Mouse (Mus musculus): Measurements from ENCODE around the gene Sowahb.
"Not testable (repeated sequence)": the region's sequence is repeated elsewhere in the genome, so short reads cannot be mapped to it uniquely, and the experiment has no call there.

Sowahb gene

GRCm38 (mm10) chr5:93042831-93043687 lies 1.8 kb downstream of the Sowahb start:
- no peak for DNase-seq (ENCODE audit: low spot score in 2 of 2)

- DNase-seq (ENCODE audit: low spot score in 2 of 2) = no peak
Observed at GRCm38 (mm10) chr5:93042031-93042430, 2.8 kb downstream of the Sowahb start.

GRCm38 (mm10) chr5:93041276-93041675 lies 3.5 kb downstream of the Sowahb start:
- DNase-seq (ENCODE audit: low spot score in 2 of 2) = no peak

GRCm38 (mm10) chr5:93040095-93040494 lies 4.7 kb downstream of the Sowahb start:
- no peak for DNase-seq (ENCODE audit: low spot score in 2 of 2)

GRCm38 (mm10) chr5:93036254-93036653 lies 8.6 kb downstream of the Sowahb start:
- DNase-seq (ENCODE audit: low spot score in 2 of 2) = no peak

GRCm38 (mm10) chr5:93035285-93035684 lies 9.5 kb downstream of the Sowahb start:
- DNase-seq (ENCODE audit: low spot score in 2 of 2) = no peak

DNA sequence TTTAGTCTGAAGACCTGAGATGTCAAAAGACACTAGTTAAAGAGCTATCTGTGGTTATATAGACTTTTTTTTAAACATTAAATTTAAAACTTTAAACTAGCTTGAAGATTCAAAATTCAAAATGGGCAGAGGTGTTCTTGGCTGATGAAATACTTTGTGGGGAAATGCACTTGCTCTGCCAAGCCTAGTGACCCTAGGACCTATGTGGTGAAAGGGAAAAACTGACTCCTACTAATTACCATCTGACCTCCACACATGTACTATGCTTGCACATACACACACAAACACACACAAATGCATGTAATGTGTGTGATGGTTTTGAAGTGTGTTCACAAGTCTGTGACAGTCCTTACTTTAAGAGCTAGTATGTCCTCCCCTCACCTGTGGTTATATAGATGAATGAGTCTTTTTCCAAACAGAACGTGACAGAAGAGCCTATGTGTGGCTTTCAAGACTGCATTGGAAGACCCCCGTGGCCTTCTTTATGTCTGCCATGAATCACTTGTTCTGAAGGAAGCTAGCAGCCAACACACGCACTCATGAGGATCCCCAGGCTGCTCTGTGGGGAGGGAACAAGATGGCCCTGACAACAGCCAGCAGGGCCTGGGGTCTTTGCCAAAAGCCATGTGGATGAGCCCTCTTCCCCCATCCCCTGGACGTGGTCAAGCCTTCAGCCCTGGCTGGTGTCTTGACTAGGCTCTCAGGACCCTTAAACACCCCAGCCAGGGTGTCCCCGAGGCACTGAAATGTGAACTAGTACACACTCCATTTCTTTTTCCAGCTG lies 11.5 kb downstream of the Sowahb start:
- no peak for DNase-seq (ENCODE audit: low spot score in 2 of 2)

- DNase-seq (ENCODE audit: low spot score in 2 of 2) = no peak
Observed at GRCm38 (mm10) chr5:93032621-93033020, 12.2 kb downstream of the Sowahb start.

GRCm38 (mm10) chr5:93030869-93031268 lies 14.0 kb downstream of the Sowahb start:
- DNase-seq (ENCODE audit: low spot score in 2 of 2) = no peak

- DNase-seq (ENCODE audit: low spot score in 2 of 2) = no peak
Observed at GRCm38 (mm10) chr5:93030411-93030810, 14.4 kb downstream of the Sowahb start.

GRCm38 (mm10) chr5:93027120-93027675 lies 17.6 kb downstream of the Sowahb start:
- no peak for DNase-seq (ENCODE audit: low spot score in 2 of 2)

DNA sequence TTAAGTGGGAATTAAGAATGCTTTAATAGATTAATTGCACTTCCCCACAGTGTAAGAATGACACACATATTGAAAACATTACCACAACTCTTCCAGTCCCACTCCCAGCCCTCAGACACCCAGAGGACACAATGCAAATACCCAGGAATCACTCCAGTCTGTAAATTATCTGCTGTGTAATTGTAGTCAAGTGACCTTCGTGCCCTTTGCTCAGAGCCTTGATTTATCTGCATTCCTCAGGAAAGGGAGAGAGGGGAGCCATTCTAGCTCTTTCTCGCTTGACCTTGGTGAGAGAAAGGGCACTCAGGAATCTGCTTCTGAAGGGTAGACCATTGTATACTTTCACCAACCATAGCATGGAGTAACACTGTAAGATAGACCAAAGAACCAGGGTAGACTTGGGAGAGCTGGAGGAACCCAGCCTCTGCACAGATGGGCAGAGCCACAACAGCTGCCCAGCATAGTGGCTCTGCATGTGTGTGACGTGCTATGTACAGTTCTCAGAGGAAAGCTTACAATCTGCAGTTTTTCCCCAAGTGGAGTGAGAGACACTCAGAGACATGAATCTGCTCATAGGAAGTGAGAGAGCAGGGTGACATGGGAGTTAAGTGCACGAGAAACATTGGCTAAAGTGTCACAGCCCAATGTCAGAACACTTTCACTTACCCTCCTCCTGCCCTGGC lies 18.2 kb downstream of the Sowahb start:
- DNase-seq (ENCODE audit: low spot score in 2 of 2) = no peak

GRCm38 (mm10) chr5:93024754-93025280 lies 20.0 kb downstream of the Sowahb start:
- no peak for DNase-seq (ENCODE audit: low spot score in 2 of 2)

DNA sequence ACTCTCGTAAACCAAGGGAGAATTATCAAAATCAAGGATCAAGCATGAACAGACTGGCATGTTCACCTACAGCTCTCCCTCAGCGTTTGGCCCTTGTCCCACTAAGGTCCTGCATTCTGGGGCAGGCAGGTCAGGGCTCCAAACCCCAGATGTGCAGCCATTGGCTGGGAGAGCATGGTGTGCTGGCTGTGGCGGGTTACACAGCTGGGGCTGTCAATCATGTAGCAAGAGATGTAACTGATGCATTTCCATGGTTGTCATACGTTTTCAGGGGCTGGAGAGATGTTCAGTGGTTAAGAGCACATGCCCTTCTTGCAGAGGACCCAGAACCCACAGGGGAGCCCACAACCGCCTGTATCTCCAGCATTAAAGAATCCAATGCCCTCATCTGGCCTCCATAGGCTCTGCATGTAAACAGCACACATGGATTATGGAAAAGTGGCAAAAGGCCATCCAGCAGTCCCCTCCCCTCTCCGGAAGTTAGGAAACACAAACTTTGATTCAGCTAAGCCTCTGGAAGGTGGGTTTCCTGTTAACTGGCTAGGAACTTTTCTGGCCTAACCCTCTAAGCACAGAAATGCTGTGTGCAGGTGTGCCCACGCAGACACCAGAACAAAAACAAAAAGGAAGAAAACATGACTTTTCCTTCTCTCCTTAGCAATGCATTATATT lies 22.6 kb downstream of the Sowahb start:
- DNase-seq (ENCODE audit: low spot score in 2 of 2) = no peak

GRCm38 (mm10) chr5:93020024-93020666 lies 24.7 kb downstream of the Sowahb start:
- no peak for DNase-seq (ENCODE audit: low spot score in 2 of 2)

DNA sequence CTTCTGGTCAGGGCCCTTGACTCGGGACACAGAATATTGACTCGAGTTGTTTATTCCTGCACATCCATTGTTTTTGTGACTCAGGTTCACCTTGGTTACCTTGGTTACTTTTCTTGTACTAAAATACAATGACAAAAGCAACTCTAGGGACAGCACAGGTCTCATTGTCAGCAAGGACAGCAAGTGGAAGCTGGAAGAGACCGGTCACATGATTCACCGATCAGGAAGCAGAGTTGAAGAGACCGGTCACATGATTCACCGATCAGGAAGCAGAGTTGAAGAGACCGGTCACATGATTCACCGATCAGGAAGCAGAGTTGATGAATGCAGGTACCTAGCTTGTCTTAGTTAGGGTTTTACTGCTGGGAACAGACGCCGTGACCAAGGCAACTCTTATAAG lies 25.6 kb downstream of the Sowahb start:
- DNase-seq (ENCODE audit: low spot score in 2 of 2) = not testable (repeated sequence)

DNA sequence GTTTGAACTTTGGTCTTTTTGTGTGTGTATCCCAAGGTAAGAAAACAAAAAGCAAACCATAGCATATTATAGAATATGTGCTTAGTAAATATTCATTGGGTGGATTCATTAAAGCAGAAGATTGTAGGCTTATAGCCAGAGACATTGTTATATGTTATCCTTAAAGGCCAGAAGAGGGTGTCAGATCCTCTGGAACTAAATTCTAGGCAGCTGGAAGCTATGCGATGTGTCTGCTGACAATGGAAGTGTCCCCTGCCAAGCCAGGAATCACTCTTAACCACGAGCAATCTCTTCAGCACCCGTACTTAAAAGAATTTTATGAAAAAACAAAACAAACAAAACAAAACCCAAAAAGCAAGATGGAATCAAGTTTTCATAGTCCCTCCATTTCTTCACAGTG lies 27.1 kb downstream of the Sowahb start:
- DNase-seq (ENCODE audit: low spot score in 2 of 2) = no peak

DNA sequence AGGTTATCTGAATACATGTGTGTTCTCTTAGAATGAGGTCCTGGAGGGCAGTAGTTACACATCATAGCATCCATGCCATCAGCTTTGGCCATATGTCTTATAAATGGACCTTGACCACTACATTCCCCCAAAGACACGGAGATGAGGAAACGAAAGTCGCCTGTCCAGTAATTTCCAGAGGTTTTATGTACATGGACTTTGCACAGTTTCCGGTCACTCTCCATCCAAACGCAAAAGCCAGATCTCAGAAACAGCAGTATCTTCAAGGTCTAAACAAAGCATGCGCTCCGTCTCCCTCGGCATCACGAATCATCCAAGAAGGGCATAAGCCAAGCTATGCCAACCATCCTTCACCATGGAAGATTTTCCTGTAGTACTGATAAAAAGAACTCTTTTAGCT lies 36.6 kb downstream of the Sowahb start:
- no peak for DNase-seq (ENCODE audit: low spot score in 2 of 2)

- DNase-seq (ENCODE audit: low spot score in 2 of 2) = peak in 1 of 2 experiments; percentile 25
Observed at GRCm38 (mm10) chr5:93005815-93006341, 38.9 kb downstream of the Sowahb start.

- no peak for DNase-seq (ENCODE audit: low spot score in 2 of 2)
Observed at GRCm38 (mm10) chr5:93005229-93005814, 39.5 kb downstream of the Sowahb start.
